ENCODE assay signal across 8 mouse cellular contexts in genomic region chr14:16365362-16366173, GRCm38 (mm10). TPM values are rescaled to one million over a fixed set of nuclear protein-coding genes. Genes with fewer than 3 reads are reported as not detected.
DNase-seq lines count a peak whose midpoint lies in the region; ATAC-seq lines count a peak whose summit lies in the region.

No protein-coding gene starts in this region.

- H3K36me3 ChIP-seq in intestine, embryonic 14.5 days (ENCODE audit: control insufficient read depth, insufficient read depth, low read length), result no peaks in the 10 kb centered on the region

- peak overlapping the region; percentile 95 for H3K9ac ChIP-seq in intestine, embryonic 14.5 days (ENCODE audit: low read length)

- no peaks in the 10 kb centered on the region for H3K27me3 ChIP-seq in intestine, embryonic 14.5 days (replicated peaks; ENCODE audit: control insufficient read depth, insufficient read depth, low read length)

- H3K4me1 ChIP-seq in intestine, embryonic 14.5 days (replicated peaks; ENCODE audit: control insufficient read depth, insufficient read depth, low read length), result peaks cover 16% of the 10 kb centered on the region

- no peaks in the 10 kb centered on the region for H3K9me3 ChIP-seq in intestine, embryonic 14.5 days (ENCODE audit: control insufficient read depth, low read length)

- DNase-seq in embryo, embryonic 10 days (ENCODE audit: low spot score), result peak; percentile 76
- DNase-seq in gastrocnemius, postnatal 14 days, result peak; percentile 74
- peak; percentile 84 for DNase-seq in intestine, embryonic 14.5 days (ENCODE audit: low spot score)
- peak; percentile 47 to 63 for DNase-seq in left cerebral cortex, postnatal 25 days (ENCODE audit: low spot score in 2 of 2)
- peak; percentile 64 for DNase-seq in mesoderm, embryonic 11.5 days (ENCODE audit: low read depth, low spot score)
- peak; percentile 71 for DNase-seq in right cerebral cortex, postnatal 25 days
- DNase-seq in urinary bladder, postnatal 36 days (ENCODE audit: low spot score in 2 of 2), result peak; percentile 53 to 61

- peak overlapping the region; percentile 94 for H3K4me3 ChIP-seq in intestine, embryonic 14.5 days (ENCODE audit: low read depth, low read length)

- intact Hi-C loops in gastrocnemius, postnatal 14 days (cut with DNase I; ENCODE audit: low total_unique reads), result loop anchor here (10.0 kb wide), 1 partner anchor 121 kb away; the partner anchor contains the start of genes Ngly1 and Oxsm
- intact Hi-C loops in left cerebral cortex, postnatal 25 days (cut with DNase I), result loop anchor here (1.0 to 5.0 kb wide), 2 partner anchors 68 to 116 kb away; partner anchors contain the start of genes Ngly1 and Oxsm

- WGBS in intestine, embryonic 14.5 days, result under 1% methylated on average over 87 of the region's 87 CpGs

- H3K27ac ChIP-seq in intestine, embryonic 14.5 days (ENCODE audit: low read depth), result peak overlapping the region; percentile 97

- H3K4me2 ChIP-seq in intestine, embryonic 14.5 days (ENCODE audit: low read length), result peak overlapping the region; percentile 84

- ATAC-seq in activated CD4-positive, CD25-positive, alpha-beta regulatory T cell, adult 4 months, result peak; percentile 32
- ATAC-seq in intestine, embryonic 14.5 days (replicated peaks; ENCODE audit: low FRiP score, low TSS enrichment, low read depth), result peak; percentile 72

RNA-seq across cellular contexts. Expression of gene Top2b, which starts 0.6 kb away (rescaled TPM):
- polyA plus RNA-seq in activated CD4-positive, CD25-positive, alpha-beta regulatory T cell, adult 4 months (2017; shearing (Covaris generic)), result 10 to 100 TPM; 60.6 to 86.4 TPM
- total RNA-seq in gastrocnemius, postnatal 14 days (2021), result 10 to 100 TPM; 38.9 to 50.6 TPM
- polyA plus RNA-seq in intestine, embryonic 14.5 days (2014; fragmentation: Nextera tagmentation; extraction: Ambion mirVana), result 62.7 and 82.1 TPM in 2 replicates
- total RNA-seq in left cerebral cortex, postnatal 25 days (2021), result 100 to 1,000 TPM; 105 to 110 TPM

Comparison
In these comparisons a context has a peak if more than half of its experiments do, and no peak if none do; other contexts are left out.
1. Peak in every context shown above with its lines: DNase-seq, ATAC-seq, H3K4me3 ChIP-seq and H3K27ac ChIP-seq.